Mouse (Mus musculus): ENCODE results near the gene Sco2.

- TF ChIP-seq CTCF (IDR thresholded peaks at IDR 0.05; ENCODE audit: borderline replicate concordance, control insufficient read depth, extremely low read depth, insufficient read depth, low read length, poor library complexity) (no peak), POLR2A (IDR thresholded peaks at IDR 0.05; ENCODE audit: control insufficient read depth, extremely low read depth, insufficient read depth, low read length, poor library complexity) (no peak)
These were observed 36.5 kb upstream of the Sco2 start, which contains the start of gene Syce3 for GRCm38 (mm10) chr15:89410118-89410517.

Measured in thymus, adult 2 months (tissue).